Mouse (Mus musculus): ENCODE measurements around the gene Tldc1. TPM values are rescaled to one million over a fixed set of nuclear protein-coding genes. Genes with fewer than 3 reads are reported as not detected.
A peak's percentile ranks its signal among the peaks of the same experiment; 100 is the strongest.

Gene Tldc1
- total and polyA plus RNA-seq, 2 experiments from 2014 or later = 9.4 to 21.0 TPM

DNA sequence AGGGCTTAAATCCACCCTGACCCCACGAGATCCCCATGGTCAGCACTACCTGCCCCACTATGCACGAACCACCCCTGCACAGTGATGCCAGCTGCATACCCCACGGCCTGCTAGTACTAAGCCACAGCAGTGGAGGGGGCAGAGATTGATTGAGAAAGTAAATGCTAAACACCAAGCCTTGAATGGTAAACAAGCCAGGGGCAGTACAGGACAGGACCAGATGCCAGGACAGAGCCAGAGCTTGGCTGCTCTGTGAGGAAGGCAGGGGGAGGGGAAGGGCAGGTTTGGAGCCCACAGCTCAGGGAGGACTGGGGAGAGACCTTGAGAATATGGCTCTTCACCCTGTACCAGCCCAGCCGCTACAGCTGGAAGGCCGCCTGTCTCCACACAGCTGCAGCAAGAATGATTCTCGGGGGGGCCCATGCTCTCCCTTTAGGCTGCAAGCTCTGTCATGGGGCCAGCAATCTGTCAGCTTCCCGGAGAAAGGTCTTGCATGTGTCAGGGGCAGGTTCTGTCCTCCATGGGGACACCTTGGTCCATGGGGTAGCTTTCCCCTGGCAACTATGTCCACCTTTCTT is 1.5 kb downstream of the Tldc1 start:
- Histone ChIP-seq H3K4me2 (ENCODE audit: low read depth) (no peak overlapping the region), H3K27ac (ENCODE audit: low read depth, low read length) (no peak overlapping the region), H3K36me3 (ENCODE audit: insufficient read depth) (peaks cover 5% of the 10 kb centered on the region; the same call in 1 of the 2 replicates), H3K9ac (no peak overlapping the region), H3K27me3 (ENCODE audit: insufficient read depth, low read length) (no peaks in the 10 kb centered on the region), H3K4me1 (ENCODE audit: insufficient read depth) (peaks cover 15% of the 10 kb centered on the region), H3K4me3 (ENCODE audit: low read depth, low read length) (no peak overlapping the region), H3K9me3 (ENCODE audit: low read length) (no peaks in the 10 kb centered on the region)
- DNase-seq (no peak), ATAC-seq (no peak)
- 87% methylated on average over 7 of the region's 7 CpGs for WGBS
- no peak for TF ChIP-seq CTCF (IDR thresholded peaks at IDR 0.05; ENCODE audit: low read depth)

DNA sequence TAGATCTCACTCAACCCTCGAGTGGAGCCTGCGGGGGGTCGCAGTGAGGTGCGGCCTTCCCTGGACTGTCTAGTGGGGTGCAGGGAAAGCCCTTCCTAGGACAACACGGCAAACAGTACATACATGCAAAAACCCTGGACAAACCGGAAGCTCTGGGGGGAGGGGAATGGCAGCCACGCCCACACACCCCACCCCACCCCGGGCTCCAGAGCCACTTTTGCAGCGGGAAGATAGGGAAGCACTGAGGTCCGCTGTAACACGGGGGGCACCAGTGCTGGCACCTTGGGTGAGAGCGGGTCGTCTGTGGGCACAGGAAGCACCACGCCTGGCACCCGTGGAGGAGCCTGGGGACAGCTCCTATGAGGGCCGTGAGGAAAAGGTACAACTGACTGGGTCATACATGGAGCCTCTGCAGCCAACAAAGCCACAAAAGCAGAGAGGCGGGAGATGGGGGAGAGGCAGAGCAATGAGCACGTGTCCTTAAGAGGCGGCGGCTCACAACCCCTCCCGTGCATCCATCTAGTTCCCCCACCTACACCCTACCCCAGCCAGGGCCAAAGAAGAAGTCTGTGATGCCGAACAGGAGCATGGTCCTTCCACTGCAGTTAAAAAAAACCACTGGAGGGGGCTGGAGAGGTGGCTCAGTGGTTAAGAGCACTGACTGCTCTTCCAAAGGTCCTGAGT is 12.3 kb downstream of the Tldc1 start:
- H3K36me3 ChIP-seq (ENCODE audit: insufficient read depth) = peaks cover 51% of the 10 kb centered on the region
- no peak overlapping the region for H3K4me2 ChIP-seq (ENCODE audit: low read depth)
- no peak overlapping the region for H3K27ac ChIP-seq (ENCODE audit: low read depth, low read length)
- no peaks in the 10 kb centered on the region for H3K9me3 ChIP-seq (ENCODE audit: low read length)
- TF ChIP-seq CTCF (IDR thresholded peaks at IDR 0.05; ENCODE audit: low read depth) = no peak
- H3K4me3 ChIP-seq (ENCODE audit: low read depth, low read length) = no peak overlapping the region
- no peaks in the 10 kb centered on the region for H3K4me1 ChIP-seq (ENCODE audit: insufficient read depth)
- no peak overlapping the region for H3K9ac ChIP-seq
- 82% methylated on average over 22 of the region's 22 CpGs for WGBS
- DNase-seq = no peak
- no peak for ATAC-seq
- no peaks in the 10 kb centered on the region for H3K27me3 ChIP-seq (ENCODE audit: insufficient read depth, low read length)

DNA sequence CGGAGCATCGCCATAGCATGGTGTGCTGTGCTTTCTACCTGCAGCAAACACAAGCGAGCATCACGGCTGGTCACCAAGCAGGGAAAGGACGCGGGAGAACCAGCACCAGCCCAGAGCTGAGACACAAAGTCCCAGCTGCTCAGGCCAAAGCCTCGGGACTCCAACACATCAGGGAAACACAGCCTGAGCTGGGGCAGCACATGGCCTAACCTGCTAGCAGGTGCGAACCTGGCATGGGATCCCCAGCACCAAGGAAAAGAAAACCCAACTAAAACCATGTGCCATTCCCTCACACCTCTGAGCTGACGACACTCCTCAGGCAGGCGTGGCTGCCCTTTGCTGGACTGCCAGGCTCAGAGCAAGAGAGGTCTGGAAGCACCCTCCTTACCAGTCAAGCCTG is 12.9 kb downstream of the Tldc1 start:
- Histone ChIP-seq H3K4me2 (ENCODE audit: low read depth) (no peak overlapping the region), H3K9me3 (ENCODE audit: low read length) (no peaks in the 10 kb centered on the region), H3K4me1 (ENCODE audit: insufficient read depth) (no peaks in the 10 kb centered on the region), H3K36me3 (ENCODE audit: insufficient read depth) (peaks cover 51% of the 10 kb centered on the region), H3K27ac (ENCODE audit: low read depth, low read length) (no peak overlapping the region), H3K4me3 (ENCODE audit: low read depth, low read length) (no peak overlapping the region), H3K9ac (no peak overlapping the region), H3K27me3 (ENCODE audit: insufficient read depth, low read length) (no peaks in the 10 kb centered on the region)
- TF ChIP-seq CTCF (IDR thresholded peaks at IDR 0.05; ENCODE audit: low read depth) = no peak
- WGBS = 86% methylated on average over 10 of the region's 10 CpGs
- DNase-seq = no peak
- ATAC-seq = no peak

DNA sequence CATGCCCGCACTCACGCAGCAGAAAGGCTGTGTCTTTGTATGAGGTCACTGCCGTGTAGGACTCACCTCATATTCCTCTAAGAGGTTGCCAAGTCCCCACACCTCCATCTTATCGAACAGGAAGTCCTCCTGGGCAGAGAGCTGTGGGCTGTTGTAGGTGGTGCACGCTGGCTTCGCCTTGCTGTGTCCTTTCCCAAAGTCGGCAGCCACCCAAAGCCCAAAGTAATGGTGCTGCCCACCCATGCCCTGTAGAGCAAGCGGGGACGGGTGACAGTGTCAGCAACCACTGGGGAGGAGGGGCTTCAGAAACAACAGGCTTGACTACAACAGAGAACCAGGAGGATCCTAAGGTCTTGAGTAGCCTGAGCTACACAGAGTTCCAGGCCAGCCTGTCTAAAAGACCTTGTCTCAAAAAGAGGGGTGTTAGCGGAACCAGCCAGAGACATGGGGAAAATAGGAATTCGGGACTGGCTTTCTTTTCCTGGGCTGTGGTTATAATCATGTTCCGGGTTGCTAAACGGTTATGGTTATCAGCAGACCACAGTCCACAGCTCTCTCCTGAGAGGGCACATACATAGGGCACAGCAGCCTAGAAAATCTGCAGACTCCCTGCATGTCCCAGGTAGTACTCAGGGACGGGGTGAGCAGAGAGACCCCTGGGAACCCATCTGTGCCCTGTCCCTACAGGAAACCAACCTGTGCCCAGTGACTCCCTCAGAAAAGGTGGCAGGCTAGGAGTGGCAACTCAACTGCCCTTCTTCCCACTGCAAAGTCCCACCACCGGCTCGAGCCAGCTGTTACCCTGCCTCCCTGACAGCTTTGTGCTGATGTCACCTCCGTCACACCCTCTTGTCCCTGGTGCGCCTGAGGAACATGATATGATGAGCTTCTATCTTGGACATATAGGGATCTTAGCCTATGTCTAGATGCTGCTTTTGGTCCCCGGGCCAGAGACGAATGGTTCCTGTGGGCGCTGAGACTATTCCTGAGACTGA is 15.7 kb downstream of the Tldc1 start:
- no peak for ATAC-seq
- Histone ChIP-seq H3K4me1 (ENCODE audit: insufficient read depth) (no peaks in the 10 kb centered on the region), H3K27me3 (ENCODE audit: insufficient read depth, low read length) (no peaks in the 10 kb centered on the region), H3K4me3 (ENCODE audit: low read depth, low read length) (no peak overlapping the region), H3K4me2 (ENCODE audit: low read depth) (no peak overlapping the region), H3K36me3 (ENCODE audit: insufficient read depth) (peaks cover 47% of the 10 kb centered on the region), H3K9ac (no peak overlapping the region), H3K27ac (ENCODE audit: low read depth, low read length) (no peak overlapping the region), H3K9me3 (ENCODE audit: low read length) (no peaks in the 10 kb centered on the region)
- no peak for TF ChIP-seq CTCF (IDR thresholded peaks at IDR 0.05; ENCODE audit: low read depth)
- DNase-seq = no peak
- 89% methylated on average over 21 of the region's 21 CpGs for WGBS

DNA sequence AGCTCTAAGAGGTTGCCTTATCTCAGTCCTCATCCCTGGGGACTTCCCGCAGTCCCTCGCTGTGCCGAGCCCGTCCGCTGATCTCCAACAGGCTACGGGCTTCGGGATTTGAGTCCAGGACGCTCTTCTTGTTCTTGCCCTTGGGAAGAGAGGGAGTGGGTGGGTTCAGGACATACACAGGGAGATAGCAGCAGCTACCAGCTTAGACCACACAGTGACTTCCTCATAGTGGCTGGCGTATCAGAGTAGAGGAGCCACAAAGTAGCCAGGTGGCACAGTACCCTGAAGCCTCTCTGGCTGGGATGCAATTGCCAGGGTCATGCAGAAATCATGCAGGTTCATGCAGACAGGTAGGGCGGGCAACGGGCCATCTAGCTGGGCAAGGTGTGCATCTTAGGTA is 16.5 kb downstream of the Tldc1 start:
- 94% methylated on average over 11 of the region's 11 CpGs for WGBS
- Histone ChIP-seq H3K4me3 (ENCODE audit: low read depth, low read length) (no peak overlapping the region), H3K27me3 (ENCODE audit: insufficient read depth, low read length) (no peaks in the 10 kb centered on the region), H3K4me2 (ENCODE audit: low read depth) (no peak overlapping the region), H3K27ac (ENCODE audit: low read depth, low read length) (no peak overlapping the region), H3K4me1 (ENCODE audit: insufficient read depth) (no peaks in the 10 kb centered on the region), H3K36me3 (ENCODE audit: insufficient read depth) (peaks cover 38% of the 10 kb centered on the region), H3K9ac (no peak overlapping the region), H3K9me3 (ENCODE audit: low read length) (no peaks in the 10 kb centered on the region)
- no peak for ATAC-seq
- no peak for TF ChIP-seq CTCF (IDR thresholded peaks at IDR 0.05; ENCODE audit: low read depth)
- no peak for DNase-seq

DNA sequence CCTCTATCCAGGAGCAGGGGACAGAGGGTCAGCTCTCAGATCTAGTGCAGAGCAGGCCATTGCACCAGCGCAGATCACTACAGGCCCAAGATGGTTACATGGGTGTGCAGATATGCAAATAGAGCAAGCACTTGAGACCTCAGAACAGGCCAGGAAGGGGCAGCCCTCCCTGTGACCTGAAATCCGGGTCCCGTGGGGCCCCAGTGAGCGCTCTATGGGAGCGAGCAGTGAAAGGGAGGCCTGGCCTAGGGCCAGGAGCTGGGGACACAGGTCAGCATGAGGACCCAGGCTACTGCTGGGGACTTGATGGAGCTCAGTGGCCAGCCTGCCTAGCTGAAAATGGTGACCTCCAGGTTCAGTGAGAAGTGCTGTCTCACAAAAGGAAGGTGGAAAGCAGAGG is 21.7 kb downstream of the Tldc1 start:
- WGBS = 55% methylated on average over 5 of the region's 5 CpGs
- ATAC-seq (no peak), DNase-seq (no peak)
- peaks cover 9% of the 10 kb centered on the region for H3K36me3 ChIP-seq (ENCODE audit: insufficient read depth)
- no peak for TF ChIP-seq CTCF (IDR thresholded peaks at IDR 0.05; ENCODE audit: low read depth)
- no peak overlapping the region for H3K4me3 ChIP-seq (ENCODE audit: low read depth, low read length)
- no peaks in the 10 kb centered on the region for H3K9me3 ChIP-seq (ENCODE audit: low read length)
- H3K27me3 ChIP-seq (ENCODE audit: insufficient read depth, low read length) = no peaks in the 10 kb centered on the region
- no peak overlapping the region for H3K9ac ChIP-seq
- no peaks in the 10 kb centered on the region for H3K4me1 ChIP-seq (ENCODE audit: insufficient read depth)
- H3K4me2 ChIP-seq (ENCODE audit: low read depth) = no peak overlapping the region
- no peak overlapping the region for H3K27ac ChIP-seq (ENCODE audit: low read depth, low read length)

DNA sequence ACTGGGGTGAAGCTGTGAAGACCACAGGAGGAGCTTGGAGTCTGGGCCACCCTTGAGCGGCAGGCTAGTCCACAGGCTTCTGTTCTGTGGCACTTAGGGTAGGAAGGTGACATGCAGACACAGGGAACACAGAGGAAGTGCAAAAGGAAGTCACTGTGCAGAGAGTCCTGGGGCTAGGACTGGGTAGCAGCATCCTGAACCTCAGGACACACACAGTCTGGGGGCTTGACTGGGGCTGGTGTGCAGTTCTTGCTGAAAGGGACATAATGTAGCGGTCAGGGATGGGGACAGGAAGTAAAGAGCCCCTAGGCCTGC is 22.1 kb downstream of the Tldc1 start:
- Histone ChIP-seq H3K9me3 (ENCODE audit: low read length) (no peaks in the 10 kb centered on the region), H3K27ac (ENCODE audit: low read depth, low read length) (no peak overlapping the region), H3K4me3 (ENCODE audit: low read depth, low read length) (no peak overlapping the region), H3K27me3 (ENCODE audit: insufficient read depth, low read length) (no peaks in the 10 kb centered on the region), H3K9ac (no peak overlapping the region), H3K4me1 (ENCODE audit: insufficient read depth) (no peaks in the 10 kb centered on the region), H3K4me2 (ENCODE audit: low read depth) (peak overlapping the region; percentile 34; the same call in 1 of the 2 replicates), H3K36me3 (ENCODE audit: insufficient read depth) (peaks cover 4% of the 10 kb centered on the region)
- TF ChIP-seq CTCF (IDR thresholded peaks at IDR 0.05; ENCODE audit: low read depth) = no peak
- 65% methylated on average over 2 of the region's 2 CpGs for WGBS
- ATAC-seq (peak; percentile 25; the same call in 1 of the 2 replicates), DNase-seq (no peak)

Data from forebrain, postnatal 0 days (tissue).